Mouse (Mus musculus) T-helper 17 cell (primary cell): ENCODE data around the gene Srpr.

Source experiments
- in situ Hi-C, 2 experiments: fragments of 300-600 bp; cut with MboI, MseI; formaldehyde crosslinking; loops; 1 replicate in 1 of 2; 2 replicates in 1 of 2; pipeline ENCODE4 v1.15.1; 2025; ENCODE audit warnings: high pct_unique_total_duplicates in 2 of 2

The Srpr gene

DNA sequence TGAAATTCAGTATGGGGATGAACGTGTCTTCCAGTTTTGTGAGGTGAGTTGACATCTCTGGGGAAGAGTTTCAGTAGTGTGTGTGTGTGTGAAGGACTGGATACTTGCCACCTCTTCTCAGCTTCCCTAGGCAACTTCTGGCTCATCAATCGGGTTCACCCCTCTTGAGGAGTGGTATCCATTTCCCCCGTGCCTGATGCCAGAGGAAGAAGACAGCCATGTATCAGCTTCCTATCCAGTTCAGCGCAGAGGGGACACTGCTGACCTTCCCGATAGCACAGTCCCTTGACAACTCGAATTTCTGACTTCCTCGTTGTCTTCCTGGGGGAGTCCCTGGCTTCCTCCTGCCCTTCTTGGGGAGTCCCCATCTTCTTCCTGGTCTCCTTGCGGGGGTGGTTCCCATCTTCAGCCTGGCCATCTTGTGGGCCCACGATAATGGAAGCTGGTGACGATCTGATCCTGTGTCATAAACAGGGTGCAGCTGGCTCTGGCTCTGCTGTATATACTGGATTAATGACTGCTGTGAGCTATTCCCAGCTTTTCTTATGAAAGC, 12.5 kb upstream of the Srpr start:
- in situ Hi-C loops: no loop called here

- in situ Hi-C loops: no loop called here
Measured at GRCm38 (mm10) chr9:35188700-35189099, 11.3 kb upstream of the Srpr start.

DNA sequence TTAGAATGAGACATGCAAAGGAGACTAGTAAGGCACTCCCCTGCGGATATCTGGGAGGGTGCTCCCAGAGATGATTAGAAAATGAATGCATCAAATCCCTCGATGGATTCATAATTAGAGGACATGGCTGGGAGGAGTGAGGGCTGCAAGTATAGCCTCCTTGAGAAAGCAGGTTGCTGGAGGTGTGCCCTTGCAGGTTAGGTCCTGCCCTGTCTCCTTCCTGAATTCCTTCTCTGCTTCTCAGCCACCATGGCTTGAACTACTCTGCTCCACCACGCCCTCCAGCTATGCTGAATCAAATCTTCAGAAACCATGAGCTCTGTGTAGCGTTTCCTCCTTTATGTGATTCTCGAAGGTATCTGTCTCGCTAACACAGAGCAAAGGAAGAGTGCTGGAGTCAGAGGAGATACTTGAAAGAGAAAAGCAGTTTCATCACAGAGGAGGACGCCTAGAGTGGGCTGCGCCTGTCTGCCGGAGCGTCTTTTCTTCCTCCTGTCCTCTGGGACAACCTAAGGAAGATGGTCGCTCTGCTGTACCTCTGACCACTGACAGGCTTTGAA, 6.9 kb upstream of the Srpr start:
- in situ Hi-C loops: no loop called here

DNA sequence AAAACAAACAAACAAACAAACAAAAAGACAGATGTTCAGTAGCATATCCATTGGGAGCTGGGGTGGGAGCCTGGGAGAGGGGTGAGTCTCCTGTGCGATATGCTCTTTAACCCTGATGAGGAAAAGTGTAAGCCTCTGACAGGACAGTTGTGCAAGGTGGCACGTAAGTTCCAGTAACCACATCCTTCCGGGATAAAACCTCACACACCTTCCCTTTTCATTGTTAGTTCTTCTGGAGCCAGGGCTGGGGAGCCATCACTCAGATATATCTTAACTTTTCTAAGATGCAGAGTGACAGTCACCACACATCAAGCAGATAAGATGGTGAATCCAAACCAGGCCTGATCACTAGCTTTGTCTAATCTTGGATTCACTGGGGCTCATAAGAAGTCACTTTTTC, 5.9 kb upstream of the Srpr start:
- in situ Hi-C loops: no loop called here

DNA sequence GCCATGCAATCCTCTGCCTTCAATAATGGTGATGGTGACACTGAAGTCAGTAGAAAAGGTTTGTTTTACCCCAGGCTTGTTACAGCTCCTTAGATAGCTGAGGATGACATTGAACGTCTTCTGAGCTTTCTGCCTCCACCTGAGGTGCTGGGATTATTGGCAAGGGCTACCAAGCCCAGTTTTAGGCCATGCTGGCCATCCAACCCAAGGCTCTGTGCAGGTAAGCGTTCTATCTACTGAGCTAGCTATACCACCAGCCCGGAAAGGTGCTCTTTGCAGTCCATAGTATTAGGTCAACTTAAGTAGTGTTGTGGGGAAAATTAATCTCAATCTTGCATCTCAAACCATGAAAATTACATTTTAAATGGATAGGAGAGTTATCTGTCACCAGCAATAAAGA, 2.4 kb upstream of the Srpr start:
- in situ Hi-C loops: no loop called here

DNA sequence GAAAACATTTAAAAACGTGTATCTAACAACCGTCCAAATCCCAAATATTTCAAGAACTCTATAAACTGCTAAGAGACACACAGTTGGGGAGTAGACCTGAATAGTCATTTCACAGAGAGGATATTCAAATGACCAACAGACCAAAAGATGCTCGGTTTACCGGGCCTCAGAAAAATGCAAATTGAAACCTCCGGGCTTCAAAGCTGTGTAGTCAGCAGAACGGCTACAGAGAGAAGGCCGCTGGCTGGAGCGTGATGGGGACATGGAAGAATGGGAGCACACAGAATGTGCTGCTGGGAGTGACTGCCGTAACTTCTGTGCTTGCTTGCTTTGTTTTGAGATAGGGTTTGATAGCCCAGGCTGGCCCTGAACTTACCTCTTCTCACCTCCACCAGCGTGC, 1.6 kb upstream of the Srpr start:
- in situ Hi-C loops: no loop called here

- in situ Hi-C loops: no loop called here
Measured at GRCm38 (mm10) chr9:35198945-35199771, 817 bp upstream of the Srpr start.

- in situ Hi-C loops: loop anchor here (25.0 kb wide), 1 partner anchor 1537 kb away; the partner anchor contains the start of gene Chek1 (in 2 of the 2)
Measured at GRCm38 (mm10) chr9:35200529-35201060, 620 bp downstream of the Srpr start.

DNA sequence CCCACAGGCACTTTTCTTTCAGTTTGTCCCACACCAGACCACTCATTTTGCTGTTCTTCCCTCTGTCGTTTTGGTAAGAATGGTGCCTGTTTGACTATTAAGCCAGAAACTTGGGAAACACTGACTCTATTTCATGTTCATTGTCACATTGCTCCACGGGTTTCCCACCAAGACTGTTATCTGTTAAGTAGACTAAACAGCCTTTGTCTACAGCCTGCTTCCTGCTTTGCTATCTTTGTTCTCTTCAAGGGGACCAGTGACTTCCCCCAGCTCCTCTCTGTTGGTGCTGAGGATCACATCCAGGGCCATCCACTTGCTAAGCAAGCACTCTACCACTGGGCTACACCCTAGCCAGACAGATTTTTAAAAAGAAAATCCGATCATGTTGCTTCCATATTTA, 3.6 kb downstream of the Srpr start:
- in situ Hi-C loops: loop anchor here (25.0 kb wide), 1 partner anchor 1534 kb away; the partner anchor contains the start of gene Chek1 (in 2 of the 2)

- in situ Hi-C loops: loop anchor here (25.0 kb wide), 1 partner anchor 1533 kb away; the partner anchor contains the start of gene Chek1 (in 2 of the 2)
Measured at GRCm38 (mm10) chr9:35204421-35204820, 4.4 kb downstream of the Srpr start.

DNA sequence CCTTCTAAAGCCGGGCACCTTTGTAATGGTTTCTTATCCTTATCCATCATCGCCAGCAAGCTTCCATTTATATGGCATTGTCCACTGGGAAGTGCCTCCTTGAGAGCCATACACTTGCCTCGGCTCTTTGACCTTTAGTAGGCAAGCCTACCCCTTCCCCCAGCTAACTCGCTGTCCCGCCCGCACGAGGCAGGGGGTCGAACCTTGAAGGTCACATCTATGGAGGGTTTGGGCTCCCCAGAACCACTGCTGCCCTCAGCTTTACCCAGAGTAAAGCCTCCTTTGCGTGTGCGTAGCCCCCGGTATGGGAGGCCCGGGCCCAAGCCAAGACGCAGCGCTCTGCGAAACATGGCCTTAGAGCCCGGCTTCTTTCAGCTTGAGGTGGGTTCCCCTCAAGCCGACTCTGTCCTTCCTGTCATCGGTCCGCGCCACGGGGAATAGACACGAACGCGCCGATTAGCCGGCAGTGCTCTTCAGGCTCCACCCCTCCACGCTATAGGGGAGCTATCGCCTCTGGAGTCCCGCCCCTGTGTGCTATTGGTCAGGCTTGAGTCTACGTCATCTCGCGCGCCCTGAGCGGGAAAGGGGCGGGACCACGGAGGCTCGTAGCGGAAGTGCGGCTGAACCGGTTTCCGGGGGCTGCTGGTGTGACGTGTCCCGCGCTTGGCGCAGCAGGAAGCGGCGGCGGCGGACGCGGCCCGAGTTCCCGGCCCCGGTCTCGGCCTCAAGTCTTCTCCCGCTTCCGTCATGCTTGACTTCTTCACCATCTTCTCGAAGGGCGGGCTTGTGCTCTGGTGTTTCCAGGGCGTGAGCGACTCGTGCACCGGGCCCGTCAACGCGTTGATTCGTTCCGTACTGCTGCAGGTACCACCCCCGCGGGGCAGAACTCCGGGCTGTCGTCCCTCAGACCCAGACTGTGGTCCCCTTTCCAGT, 10.8 kb downstream of the Srpr start, which contains the start of gene Foxred1:
Gene Foxred1 (minus strand): TSS at position 514 of the 933 bp plus-strand sequence.
- in situ Hi-C loops: loop anchor here (5.0 to 25.0 kb wide), 3 partner anchors 56 to 1526 kb away; partner anchors contain the start of genes Chek1 (in 2 of the 2), Fam118b (in 2 of the 2), Rpusd4 (in 2 of the 2) and St3gal4 (in 1 of the 2)

- in situ Hi-C loops: loop anchor here (5.0 to 25.0 kb wide), 3 partner anchors 55 to 1525 kb away; partner anchors contain the start of genes Chek1 (in 2 of the 2), Fam118b (in 2 of the 2), Rpusd4 (in 2 of the 2) and St3gal4 (in 1 of the 2)
Measured at GRCm38 (mm10) chr9:35211573-35212511, 11.9 kb downstream of the Srpr start.

GRCm38 (mm10) chr9:35217963-35218362, 18.0 kb downstream of the Srpr start:
- in situ Hi-C loops: loop anchor here (25.0 kb wide), 1 partner anchor 1519 kb away; the partner anchor contains the start of gene Chek1 (in 2 of the 2)

DNA sequence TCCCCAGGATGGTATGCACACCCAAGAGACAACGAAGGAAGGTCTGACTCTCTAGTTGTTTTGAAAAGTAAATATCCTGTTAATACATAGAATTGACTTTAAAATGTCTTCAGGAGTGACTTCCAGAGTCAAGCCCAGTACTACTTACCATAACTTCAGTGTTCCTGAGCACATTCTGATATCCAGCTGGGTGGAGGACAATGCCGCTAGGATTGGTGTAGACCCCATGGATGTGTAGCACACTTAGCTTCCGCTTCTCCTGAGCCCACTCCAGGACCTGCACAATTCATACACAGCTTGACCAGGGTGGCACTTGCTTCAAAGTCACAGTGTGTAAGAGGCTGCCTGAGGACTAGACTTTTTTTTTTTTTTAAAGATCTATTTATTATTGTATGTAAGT, 23.5 kb downstream of the Srpr start:
- in situ Hi-C loops: loop anchor here (25.0 kb wide), 1 partner anchor 1514 kb away; the partner anchor contains the start of gene Chek1 (in 2 of the 2)

DNA sequence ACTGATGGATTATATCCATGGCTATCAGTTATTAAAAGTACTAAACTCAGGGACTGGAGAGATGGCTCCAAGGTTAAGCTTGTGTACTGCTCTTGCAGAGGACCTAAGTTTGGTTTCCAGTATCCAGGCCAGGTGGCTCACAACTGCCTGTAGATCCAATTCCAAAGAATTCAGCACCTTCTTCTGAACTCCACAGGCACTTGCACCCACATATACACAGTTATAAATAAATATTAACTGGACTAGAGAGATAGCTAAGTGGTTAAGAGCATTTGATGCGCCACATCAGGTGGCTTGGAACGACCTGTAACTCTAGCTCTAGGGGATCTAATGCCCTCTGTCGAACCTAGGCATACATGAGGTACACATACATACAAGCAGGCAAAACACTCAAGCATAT, 28.7 kb downstream of the Srpr start:
- in situ Hi-C loops: no loop called here

DNA sequence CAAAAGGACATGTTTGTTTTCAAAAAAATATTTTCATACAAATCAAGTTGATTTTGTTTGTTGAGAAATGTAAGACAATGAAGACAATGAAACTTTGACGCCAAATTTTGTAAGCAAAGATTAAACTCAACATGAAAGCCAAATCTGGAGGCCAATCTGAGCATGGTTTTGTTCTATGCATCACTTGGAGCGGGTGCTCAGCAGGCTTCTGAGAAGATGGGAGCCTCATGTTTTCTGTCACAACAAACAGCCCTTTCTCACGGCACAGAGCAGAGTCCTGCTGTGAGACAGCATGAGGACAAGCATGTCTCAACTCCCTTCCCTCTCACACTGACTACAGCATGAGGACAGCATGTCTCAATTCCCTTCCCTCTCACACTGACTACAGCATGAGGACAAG, 36.0 kb downstream of the Srpr start:
- in situ Hi-C loops: no loop called here

DNA sequence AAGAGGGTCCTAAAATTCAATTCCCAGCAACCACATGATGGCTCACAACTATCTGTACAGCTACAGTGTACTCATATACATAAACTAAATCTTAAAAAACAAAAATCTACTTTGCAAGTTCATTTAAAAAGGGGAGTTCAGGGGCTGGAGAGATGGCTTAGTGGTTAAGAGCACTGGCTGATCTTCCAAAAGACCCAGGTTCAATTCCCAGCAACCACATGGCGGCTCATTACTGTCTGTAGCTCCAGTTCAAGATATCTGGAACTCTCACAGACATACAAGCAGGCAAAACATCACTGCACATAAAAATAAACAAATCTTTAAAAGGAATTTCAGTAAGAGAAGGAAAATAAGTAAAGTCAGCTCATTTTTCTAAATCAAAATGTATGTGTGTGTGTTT, 38.4 kb downstream of the Srpr start:
- in situ Hi-C loops: no loop called here

DNA sequence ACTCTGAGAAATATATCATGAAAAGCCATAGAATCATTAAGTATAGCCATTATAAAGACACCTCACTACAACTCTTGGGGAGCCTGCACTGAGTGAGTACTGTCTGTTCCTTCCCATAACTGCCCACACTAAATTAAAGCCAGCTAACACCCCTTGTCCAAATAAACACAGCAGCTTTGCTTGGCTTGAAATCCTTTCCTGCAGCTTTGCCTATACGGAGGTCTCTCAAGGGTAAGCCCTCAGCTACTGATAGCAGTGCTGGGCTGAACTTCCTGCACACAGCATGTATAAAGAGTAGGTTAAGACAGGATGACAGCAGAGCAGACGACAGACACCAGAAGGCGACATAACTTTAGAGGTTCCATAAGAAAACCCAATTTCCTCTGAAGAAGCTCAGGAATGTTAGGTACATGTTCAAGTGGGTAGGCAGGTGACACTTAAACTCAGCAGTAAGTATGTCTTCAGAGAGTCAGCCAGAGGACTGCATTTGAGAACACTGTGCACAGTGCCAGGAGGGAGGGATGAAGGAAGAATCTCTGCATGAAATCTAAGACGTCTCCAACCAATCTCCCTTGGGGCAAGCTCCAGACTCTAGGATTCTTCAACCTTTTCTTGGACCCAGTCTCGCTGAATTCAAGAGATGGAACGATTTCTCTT, 39.1 kb downstream of the Srpr start:
- in situ Hi-C loops: no loop called here

- in situ Hi-C loops: no loop called here
Measured at GRCm38 (mm10) chr9:35239734-35240133, 39.8 kb downstream of the Srpr start.
